Mouse (Mus musculus): ENCODE data around the gene Tgm6.

GRCm38 (mm10) chr2:130068228-130068627 is 44.0 kb upstream of the Tgm6 start:
- TF ChIP-seq POLR2A (IDR thresholded peaks at IDR 0.05; ENCODE audit: low read depth, low read length) (no peak), CTCF (IDR thresholded peaks at IDR 0.05; ENCODE audit: extremely low read depth, insufficient read length, insufficient replicate concordance, low read depth, low read length) (no peak)

Measured in small intestine, adult 2 months (tissue).